Mouse (Mus musculus): ENCODE data around the gene Olfr23.
"Not testable (repeated sequence)": the region's sequence is repeated elsewhere in the genome, so short reads cannot be mapped to it uniquely, and the experiment has no call there.

The Olfr23 gene

GRCm38 (mm10) chr11:73936377-73936776 lies at the start of gene Olfr23:
Olfr23 (plus strand) TSS chr11:73936677.
- DNase-seq (ENCODE audit: low read depth, low spot score) = no peak

- DNase-seq (ENCODE audit: low read depth, low spot score) = no peak
These were observed 45.8 kb upstream of the Olfr23 start, which contains the start of gene Olfr394 for GRCm38 (mm10) chr11:73890671-73891070. Olfr394 (minus strand) TSS chr11:73890771.

GRCm38 (mm10) chr11:73909199-73909598 lies 27.3 kb upstream of the Olfr23 start, which contains the start of gene Olfr395:
Olfr395 (minus strand) TSS chr11:73909299.
- not testable (repeated sequence) for DNase-seq (ENCODE audit: low read depth, low spot score)

GRCm38 (mm10) chr11:73960517-73960916 lies 24.0 kb downstream of the Olfr23 start, which contains the start of gene Olfr397:
Olfr397 (plus strand) TSS chr11:73960817.
- DNase-seq (ENCODE audit: low read depth, low spot score) = no peak

GRCm38 (mm10) chr11:73990307-73990706 lies 53.8 kb downstream of the Olfr23 start, which contains the start of gene Olfr398:
Olfr398 (minus strand) TSS chr11:73990407.
- DNase-seq (ENCODE audit: low read depth, low spot score) = no peak

Measured in R1 (cell line).